Mouse (Mus musculus): ENCODE data around the gene Bag1.

Bag1 gene

GRCm38 (mm10) chr4:40889252-40889651 is 58.8 kb downstream of the Bag1 start:
- DNase-seq (ENCODE audit: low spot score) = no peak

DNA sequence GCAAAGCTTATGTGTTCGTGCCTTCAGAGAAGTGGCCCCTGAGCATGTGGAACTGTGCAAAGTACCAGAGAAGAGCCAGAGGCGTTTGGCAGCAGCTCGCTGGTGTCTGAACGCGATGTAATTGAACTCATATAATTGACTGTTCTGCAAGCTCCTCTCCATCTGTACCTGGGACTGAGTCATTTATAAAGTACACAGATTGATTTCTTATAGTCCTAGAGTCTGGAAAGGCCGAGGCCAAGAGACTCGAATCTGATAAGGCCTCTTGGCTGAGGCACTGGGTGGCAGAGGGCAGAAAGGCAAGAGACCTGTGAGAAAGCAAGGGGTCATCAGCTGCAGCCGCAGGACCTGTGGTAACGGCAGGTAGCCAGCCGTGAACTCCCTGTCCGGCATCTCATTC is 59.3 kb downstream of the Bag1 start:
- DNase-seq (ENCODE audit: low spot score) = no peak

All from testis, postnatal 10 days (tissue).